Mouse (Mus musculus) Patski (cell line): ENCODE measurements at regions not wholly inside any gene's neighbourhood (a gene's known extent, or its start where the extent isn't known, plus 50 kb on each side); places are given as distances from the start of the nearest gene placed in this dataset.

Experiments used
- ATAC-seq: fragments of 100-300 bp; one replicate; pipeline ENCODE4 v1.8.0; 2021
- CTCF ChIA-PET: fragments of 350-600 bp; sonication (Branson Sonifier 250); formaldehyde crosslinking; loops from one replicate; lab custom pipeline; 2022; ENCODE audit warnings: inconsistent platforms; lab: Charles Lee
- POLR2A ChIA-PET: fragments of 350-600 bp; sonication (Branson Sonifier 250); formaldehyde crosslinking; loops from one replicate; lab custom pipeline; 2022; ENCODE audit warnings: antibody characterized with exemption, inconsistent platforms; lab: Charles Lee
- DNase-seq: peaks from one replicate; pipeline ENCODE4 v3.0.0-alpha.2; 2011; ENCODE audit warnings: low read depth, low spot score
- H3K27me3 ChIP-seq: fragments of 371-371 bp; one replicate; pipeline ENCODE4 v1.5.1; 2021
- CTCF ChIP-seq: fragments of 100-300 bp; IDR thresholded peaks from one replicate; pipeline ENCODE4 v1.5.1; 2021
- in situ Hi-C: fragments of 300-500 bp; cut with MboI; formaldehyde crosslinking; loops from 3 replicates; pipeline ENCODE4 v1.11.1; 2018; ENCODE audit warnings: low pct_unique_long_range_greater_than_20kb, mixed read lengths

DNA sequence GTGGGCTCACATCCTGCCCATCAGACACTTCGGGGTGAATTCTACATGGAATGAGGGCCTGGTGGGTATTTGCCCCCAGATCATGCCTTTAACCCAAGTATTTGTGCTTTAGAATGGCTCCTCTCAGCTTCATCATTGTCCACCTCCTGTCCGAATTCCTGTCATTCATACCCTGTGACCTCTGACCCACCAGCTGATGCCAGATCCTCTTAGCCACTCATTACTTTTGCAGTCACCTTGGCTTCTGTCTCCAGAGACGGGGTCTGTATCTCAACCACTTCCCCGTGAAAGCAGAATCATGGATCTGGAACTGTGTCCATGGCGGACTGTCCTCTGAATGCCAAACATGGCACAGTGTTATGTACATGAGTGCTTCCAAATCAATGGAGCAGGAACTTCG is 154.8 kb upstream of the Gm5148 start:
- TF ChIP-seq CTCF, result no peak
- DNase-seq (no peak), ATAC-seq (no peak)
- in situ Hi-C loops, result no loop called here
- POLR2A ChIA-PET, result interaction anchor here (0.6 to 0.7 kb wide), 2 partner anchors 163 to 233 kb away, joined by 3 to 5 read pairs; no protein-coding TSS in a partner anchor
- H3K27me3 ChIP-seq, result no peaks in the 10 kb centered on the region
- CTCF ChIA-PET, result interaction anchor here (1.3 kb wide), 1 partner anchor 103 kb away, joined by 3 read pairs; no protein-coding TSS in a partner anchor

DNA sequence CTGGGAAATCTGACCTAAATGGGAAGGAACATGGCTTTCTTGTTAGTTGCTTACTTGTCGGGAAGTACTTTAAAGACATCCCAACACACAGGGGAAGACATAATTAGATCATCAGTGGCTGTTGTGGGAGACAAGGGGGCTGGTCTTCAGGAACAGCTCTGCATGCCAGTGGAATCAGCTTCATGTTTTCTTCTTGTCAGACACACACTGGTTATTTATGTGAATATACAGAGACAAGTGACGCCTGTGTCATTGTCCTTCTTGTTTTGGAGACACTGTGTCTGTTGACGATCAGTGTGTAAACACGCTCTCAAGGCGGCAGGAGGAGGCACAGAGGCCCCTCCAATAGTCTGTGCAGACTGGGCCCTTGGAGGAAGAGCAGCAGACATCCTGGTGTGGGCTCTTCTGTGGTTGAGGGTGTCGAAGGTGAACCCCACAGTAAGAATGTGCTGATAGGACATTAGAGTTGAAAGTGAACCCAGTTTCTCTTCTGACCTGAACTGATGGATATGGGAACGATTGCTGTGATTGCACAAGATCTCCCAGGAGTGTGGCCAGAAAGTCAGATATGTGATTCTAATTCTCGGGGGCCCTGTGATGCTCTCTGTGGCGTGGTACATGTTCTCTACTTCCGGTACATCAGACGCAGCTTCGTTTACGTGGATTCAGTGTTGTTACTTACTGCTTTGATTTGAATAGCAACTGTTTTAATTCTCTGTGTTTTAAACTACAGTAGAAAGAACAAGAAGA is 151.9 kb upstream of the Gm5148 start:
- ATAC-seq (no peak), DNase-seq (no peak)
- POLR2A ChIA-PET, result no interaction called here
- CTCF ChIA-PET, result interaction anchor here (0.7 kb wide), 1 partner anchor 242 kb away, joined by 3 read pairs; no protein-coding TSS in a partner anchor
- in situ Hi-C loops, result no loop called here
- no peaks in the 10 kb centered on the region for H3K27me3 ChIP-seq
- TF ChIP-seq CTCF, result no peak

- CTCF ChIA-PET, result interaction anchor here (1.4 kb wide), 1 partner anchor 17 kb away, joined by 5 read pairs; no protein-coding TSS in a partner anchor
- in situ Hi-C loops, result no loop called here
- DNase-seq, result peak; percentile 89
These were observed 151.2 kb upstream of the Gm5148 start for GRCm38 (mm10) chr3:37875331-37876015.

DNA sequence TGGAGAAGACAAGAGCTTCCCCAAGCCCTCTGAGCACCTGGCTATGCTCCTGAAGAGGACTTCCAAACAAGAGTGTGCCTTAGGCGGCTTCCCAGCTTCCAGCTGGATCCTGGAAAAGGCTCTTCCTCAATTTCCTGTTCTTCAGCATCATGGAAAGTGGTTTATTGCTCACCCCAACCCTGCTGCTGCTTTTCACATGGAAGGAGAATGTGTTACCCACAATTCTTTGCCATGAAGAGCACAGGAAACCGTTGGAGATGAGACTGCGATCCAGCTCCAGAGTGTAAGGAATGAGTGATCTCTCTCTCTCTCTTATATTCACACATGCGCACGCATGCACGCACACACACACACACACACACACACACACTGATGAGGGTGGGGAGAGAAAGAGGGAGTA is 150.6 kb upstream of the Gm5148 start:
- no peaks in the 10 kb centered on the region for H3K27me3 ChIP-seq
- no peak for ATAC-seq
- TF ChIP-seq CTCF, result no peak
- in situ Hi-C loops, result no loop called here
- ChIA-PET CTCF (interaction anchor here (0.8 to 1.4 kb wide), 3 partner anchors 14 to 29 kb away, joined by 3 to 5 read pairs (median 3); no protein-coding TSS in a partner anchor), POLR2A (interaction anchor here (0.7 to 1.8 kb wide), 6 partner anchors 11 to 229 kb away, joined by 3 to 6 read pairs (median 4); partner anchors contain the start of gene Gm5148)
- DNase-seq, result no peak

More at GRCm38 (mm10) chr3:37875331-37876015, 151.2 kb upstream of the Gm5148 start:
- ATAC-seq, result peak; percentile 98
- TF ChIP-seq CTCF, result no peak
- POLR2A ChIA-PET, result interaction anchor here (0.6 to 1.8 kb wide), 6 partner anchors 12 to 229 kb away, joined by 3 to 6 read pairs (median 4); no protein-coding TSS in a partner anchor
- H3K27me3 ChIP-seq, result no peaks in the 10 kb centered on the region

- no peak for DNase-seq
- in situ Hi-C loops, result no loop called here
- no peaks in the 10 kb centered on the region for H3K27me3 ChIP-seq
- TF ChIP-seq CTCF, result no peak
- ATAC-seq, result no peak
- POLR2A ChIA-PET, result interaction anchor here (0.8 to 1.8 kb wide), 3 partner anchors 13 to 228 kb away, joined by 3 to 5 read pairs (median 3); partner anchors contain the start of gene Gm5148
- CTCF ChIA-PET, result interaction anchor here (0.8 to 1.4 kb wide), 3 partner anchors 13 to 28 kb away, joined by 3 to 5 read pairs (median 3); no protein-coding TSS in a partner anchor
These were observed 150.1 kb upstream of the Gm5148 start for GRCm38 (mm10) chr3:37874346-37874745.

- POLR2A ChIA-PET, result interaction anchor here (1.0 to 1.6 kb wide), 3 partner anchors 22 to 231 kb away, joined by 3 to 4 read pairs (median 3); no protein-coding TSS in a partner anchor
- ATAC-seq (no peak), DNase-seq (no peak)
- TF ChIP-seq CTCF, result no peak
- CTCF ChIA-PET, result interaction anchor here (1.0 to 1.1 kb wide), 2 partner anchors 10 to 28 kb away, joined by 3 read pairs; no protein-coding TSS in a partner anchor
- H3K27me3 ChIP-seq, result no peaks in the 10 kb centered on the region
- in situ Hi-C loops, result no loop called here
These were observed 148.0 kb upstream of the Gm5148 start for GRCm38 (mm10) chr3:37872329-37872728.

GRCm38 (mm10) chr3:37871076-37871475 is 146.8 kb upstream of the Gm5148 start:
- H3K27me3 ChIP-seq, result no peaks in the 10 kb centered on the region
- DNase-seq (no peak), ATAC-seq (no peak)
- in situ Hi-C loops, result no loop called here
- ChIA-PET CTCF (interaction anchor here (0.7 to 1.6 kb wide), 5 partner anchors 10 to 403 kb away, joined by 3 to 5 read pairs (median 3); no protein-coding TSS in a partner anchor), POLR2A (interaction anchor here (0.8 to 1.6 kb wide), 2 partner anchors 15 to 21 kb away, joined by 3 to 4 read pairs; no protein-coding TSS in a partner anchor)
- no peak for TF ChIP-seq CTCF

- no peak for ATAC-seq
- H3K27me3 ChIP-seq, result no peaks in the 10 kb centered on the region
- ChIA-PET POLR2A (no interaction called here), CTCF (interaction anchor here (0.8 to 0.9 kb wide), 2 partner anchors 10 to 18 kb away, joined by 3 read pairs; no protein-coding TSS in a partner anchor)
- no peak for DNase-seq
- TF ChIP-seq CTCF, result no peak
- in situ Hi-C loops, result no loop called here
These were observed 144.2 kb upstream of the Gm5148 start for GRCm38 (mm10) chr3:37868454-37868853.

- DNase-seq, result no peak
- in situ Hi-C loops, result no loop called here
- H3K27me3 ChIP-seq, result no peaks in the 10 kb centered on the region
- CTCF ChIA-PET, result no interaction called here
- POLR2A ChIA-PET, result no interaction called here
- ATAC-seq, result no peak
- TF ChIP-seq CTCF, result no peak
These were observed 138.5 kb upstream of the Gm5148 start for GRCm38 (mm10) chr3:37862756-37863155.
